Mouse (Mus musculus): ENCODE data around the gene Ets1. TPM values are rescaled to one million over a fixed set of nuclear protein-coding genes. Genes with fewer than 3 reads are reported as not detected.

Ets1 gene
- polyA plus RNA-seq, 1 experiment from 2014 or later: 17.6 TPM

- Histone ChIP-seq H3K4me2 (no peak overlapping the region), H3K9ac (replicated peaks) (no peak overlapping the region), H3K27ac (replicated peaks) (no peak overlapping the region), H3K27me3 (replicated peaks) (no peaks in the 10 kb centered on the region), H3K9me3 (replicated peaks) (no peaks in the 10 kb centered on the region), H3K4me3 (replicated peaks) (no peak overlapping the region), H3K4me1 (no peaks in the 10 kb centered on the region), H3K36me3 (no peaks in the 10 kb centered on the region)
- ATAC-seq (ENCODE audit: low FRiP score): no peak
- WGBS: 73% methylated on average over 9 of the region's 9 CpGs
Measured at GRCm38 (mm10) chr9:32764374-32764773, 128.4 kb downstream of the Ets1 start.

- 97% methylated on average over 3 of the region's 3 CpGs for WGBS
- H3K9ac ChIP-seq (replicated peaks): no peak overlapping the region
- H3K27me3 ChIP-seq (replicated peaks): no peaks in the 10 kb centered on the region
- H3K9me3 ChIP-seq (replicated peaks): no peaks in the 10 kb centered on the region
- no peak overlapping the region for H3K4me2 ChIP-seq
- no peak for ATAC-seq (ENCODE audit: low FRiP score)
- H3K4me1 ChIP-seq: no peaks in the 10 kb centered on the region
- no peak overlapping the region for H3K27ac ChIP-seq (replicated peaks)
- no peaks in the 10 kb centered on the region for H3K36me3 ChIP-seq
- no peak overlapping the region for H3K4me3 ChIP-seq (replicated peaks)
Measured at GRCm38 (mm10) chr9:32765123-32765522, 129.1 kb downstream of the Ets1 start.

- Histone ChIP-seq H3K4me3 (replicated peaks) (no peak overlapping the region), H3K27ac (replicated peaks) (no peak overlapping the region), H3K9ac (replicated peaks) (no peak overlapping the region), H3K4me2 (no peak overlapping the region), H3K4me1 (no peaks in the 10 kb centered on the region), H3K36me3 (no peaks in the 10 kb centered on the region), H3K9me3 (replicated peaks) (no peaks in the 10 kb centered on the region), H3K27me3 (replicated peaks) (no peaks in the 10 kb centered on the region)
- 87% methylated on average over 1 of the region's 1 CpGs for WGBS
- no peak for ATAC-seq (ENCODE audit: low FRiP score)
Measured at GRCm38 (mm10) chr9:32778866-32779265, 142.8 kb downstream of the Ets1 start.

DNA sequence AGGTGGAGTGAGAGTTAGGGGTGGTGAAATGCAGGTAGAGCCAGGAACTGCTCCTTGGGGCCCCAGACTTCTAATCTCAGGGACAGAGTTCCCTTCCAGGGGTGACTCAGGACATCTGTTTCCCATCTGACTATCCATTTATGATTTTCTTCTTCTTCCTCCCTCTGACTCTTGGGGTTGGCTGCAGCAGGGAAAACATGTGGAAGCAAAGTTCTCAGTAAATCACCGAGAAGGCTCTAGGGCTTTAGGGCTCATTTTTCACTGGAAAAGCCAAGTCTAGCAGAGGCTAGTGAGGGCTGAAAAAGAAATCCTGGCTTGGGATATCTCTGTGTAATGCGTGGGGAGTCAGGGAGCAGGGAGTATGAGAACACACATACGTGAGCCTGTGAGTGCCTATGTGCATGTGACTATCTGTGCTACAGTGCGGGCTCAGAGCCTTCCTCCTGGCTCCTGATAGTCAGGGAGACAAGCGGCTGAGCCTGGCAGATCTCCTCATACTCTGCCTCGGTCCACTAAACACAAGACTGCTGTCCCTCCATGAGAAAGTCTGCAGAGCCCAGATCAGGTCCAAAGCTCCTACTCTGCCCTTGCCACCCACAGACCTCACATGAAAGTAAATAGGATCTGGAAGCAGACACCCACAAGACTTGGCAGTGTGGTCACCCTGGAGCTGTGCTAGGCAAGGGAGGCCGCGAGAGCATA is 146.5 kb downstream of the Ets1 start:
- Histone ChIP-seq H3K4me2 (no peak overlapping the region), H3K4me1 (peaks cover 4% of the 10 kb centered on the region; the same call in 1 of the 2 replicates), H3K9ac (replicated peaks) (no peak overlapping the region), H3K27ac (replicated peaks) (no peak overlapping the region), H3K27me3 (replicated peaks) (no peaks in the 10 kb centered on the region), H3K9me3 (replicated peaks) (no peaks in the 10 kb centered on the region), H3K4me3 (replicated peaks) (no peak overlapping the region), H3K36me3 (no peaks in the 10 kb centered on the region)
- 89% methylated on average over 8 of the region's 8 CpGs for WGBS
- ATAC-seq (ENCODE audit: low FRiP score): no peak

DNA sequence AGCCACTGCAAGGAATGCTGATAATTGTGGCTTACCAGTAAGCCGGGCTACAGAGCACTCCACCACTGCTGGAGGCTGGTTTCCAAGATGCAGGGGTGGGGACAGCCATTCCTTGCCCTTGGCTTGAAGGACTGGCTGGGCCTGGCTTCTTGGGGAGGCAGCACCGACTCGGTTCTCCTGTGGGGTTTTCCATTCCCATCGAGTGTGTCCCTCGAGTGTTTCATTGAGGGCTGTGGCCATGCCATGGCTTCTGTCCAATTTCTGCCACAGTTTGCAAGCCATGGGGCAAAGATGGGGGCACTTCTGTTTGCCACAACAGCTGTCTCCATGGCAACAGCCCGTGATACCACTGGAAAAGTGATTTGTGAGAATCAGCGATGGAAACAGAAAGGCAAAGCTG is 151.1 kb downstream of the Ets1 start:
- no peaks in the 10 kb centered on the region for H3K36me3 ChIP-seq
- H3K27ac ChIP-seq (replicated peaks): no peak overlapping the region
- WGBS: 78% methylated on average over 7 of the region's 7 CpGs
- H3K9ac ChIP-seq (replicated peaks): no peak overlapping the region
- H3K27me3 ChIP-seq (replicated peaks): no peaks in the 10 kb centered on the region
- no peak for ATAC-seq (ENCODE audit: low FRiP score)
- peaks cover 4% of the 10 kb centered on the region; the same call in 1 of the 2 replicates for H3K4me1 ChIP-seq
- no peak overlapping the region for H3K4me2 ChIP-seq
- no peak overlapping the region for H3K4me3 ChIP-seq (replicated peaks)
- H3K9me3 ChIP-seq (replicated peaks): no peaks in the 10 kb centered on the region

DNA sequence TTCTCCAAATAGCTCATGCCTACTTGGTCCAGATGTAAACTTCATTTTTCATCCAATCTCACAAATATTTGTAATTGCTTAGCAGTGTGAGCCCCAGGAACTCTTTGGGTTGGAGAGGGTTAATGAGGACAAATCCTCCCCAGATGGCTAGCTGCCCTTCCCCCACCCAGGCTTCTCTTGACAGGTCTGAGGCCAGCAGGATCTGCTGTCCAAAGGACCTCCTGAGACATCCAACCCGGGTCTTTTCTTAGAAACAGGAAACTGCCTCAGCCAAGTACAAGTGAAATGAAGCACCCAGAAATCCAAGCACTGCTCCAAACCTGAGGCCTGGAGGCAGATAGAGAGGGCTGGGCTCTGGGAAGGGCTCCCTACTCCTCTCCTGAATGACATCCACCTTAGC is 151.6 kb downstream of the Ets1 start:
- Histone ChIP-seq H3K4me1 (peaks cover 4% of the 10 kb centered on the region; the same call in 1 of the 2 replicates), H3K27ac (replicated peaks) (no peak overlapping the region), H3K9ac (replicated peaks) (no peak overlapping the region), H3K9me3 (replicated peaks) (no peaks in the 10 kb centered on the region), H3K27me3 (replicated peaks) (no peaks in the 10 kb centered on the region), H3K4me3 (replicated peaks) (no peak overlapping the region), H3K36me3 (no peaks in the 10 kb centered on the region), H3K4me2 (no peak overlapping the region)
- WGBS: 50% methylated on average over 1 of the region's 1 CpGs
- ATAC-seq (ENCODE audit: low FRiP score): no peak

GRCm38 (mm10) chr9:32789306-32789705 is 153.3 kb downstream of the Ets1 start:
- Histone ChIP-seq H3K9ac (replicated peaks) (no peak overlapping the region), H3K27me3 (replicated peaks) (no peaks in the 10 kb centered on the region), H3K27ac (replicated peaks) (no peak overlapping the region), H3K4me1 (peaks cover 4% of the 10 kb centered on the region; the same call in 1 of the 2 replicates), H3K4me2 (no peak overlapping the region), H3K4me3 (replicated peaks) (no peak overlapping the region), H3K36me3 (no peaks in the 10 kb centered on the region), H3K9me3 (replicated peaks) (no peaks in the 10 kb centered on the region)
- WGBS: 71% methylated on average over 7 of the region's 7 CpGs
- ATAC-seq (ENCODE audit: low FRiP score): no peak

- Histone ChIP-seq H3K27ac (replicated peaks) (no peak overlapping the region), H3K27me3 (replicated peaks) (no peaks in the 10 kb centered on the region), H3K4me1 (peaks cover 4% of the 10 kb centered on the region; the same call in 1 of the 2 replicates), H3K36me3 (no peaks in the 10 kb centered on the region), H3K9me3 (replicated peaks) (no peaks in the 10 kb centered on the region), H3K4me3 (replicated peaks) (no peak overlapping the region), H3K4me2 (no peak overlapping the region), H3K9ac (replicated peaks) (no peak overlapping the region)
- ATAC-seq (ENCODE audit: low FRiP score): no peak
- 75% methylated on average over 6 of the region's 6 CpGs for WGBS
Measured at GRCm38 (mm10) chr9:32791699-32792098, 155.7 kb downstream of the Ets1 start.

GRCm38 (mm10) chr9:32798171-32798570 is 162.2 kb downstream of the Ets1 start:
- no peaks in the 10 kb centered on the region for H3K27me3 ChIP-seq (replicated peaks)
- no peak overlapping the region for H3K4me3 ChIP-seq (replicated peaks)
- WGBS: 86% methylated on average over 1 of the region's 1 CpGs
- H3K9ac ChIP-seq (replicated peaks): no peak overlapping the region
- ATAC-seq (ENCODE audit: low FRiP score): no peak
- no peaks in the 10 kb centered on the region for H3K36me3 ChIP-seq
- H3K4me2 ChIP-seq: no peak overlapping the region
- no peaks in the 10 kb centered on the region for H3K9me3 ChIP-seq (replicated peaks)
- H3K27ac ChIP-seq (replicated peaks): no peak overlapping the region
- H3K4me1 ChIP-seq: no peaks in the 10 kb centered on the region

GRCm38 (mm10) chr9:32806106-32806505 is 170.1 kb downstream of the Ets1 start:
- WGBS: 75% methylated on average over 4 of the region's 4 CpGs
- ATAC-seq (ENCODE audit: low FRiP score): no peak
- Histone ChIP-seq H3K27me3 (replicated peaks) (no peaks in the 10 kb centered on the region), H3K4me3 (replicated peaks) (no peak overlapping the region), H3K4me1 (no peaks in the 10 kb centered on the region), H3K9me3 (replicated peaks) (no peaks in the 10 kb centered on the region), H3K36me3 (no peaks in the 10 kb centered on the region), H3K9ac (replicated peaks) (no peak overlapping the region), H3K4me2 (no peak overlapping the region), H3K27ac (replicated peaks) (no peak overlapping the region)
